Mouse (Mus musculus): ENCODE data around the gene Cab39l. TPM values are rescaled to one million over a fixed set of nuclear protein-coding genes. Genes with fewer than 3 reads are reported as not detected.
A peak's percentile ranks its signal among the peaks of the same experiment; 100 is the strongest.

Cab39l gene
- polyA plus RNA-seq, 1 experiment: 2.9 TPM

- no peak overlapping the region for H3K4me3 ChIP-seq (ENCODE audit: low read depth, low read length)
- H3K27me3 ChIP-seq (ENCODE audit: control insufficient read depth, insufficient read depth, low read length): no peaks in the 10 kb centered on the region
- 80% methylated on average over 8 of the region's 8 CpGs for WGBS
- no peaks in the 10 kb centered on the region for H3K4me1 ChIP-seq (ENCODE audit: control insufficient read depth, insufficient read depth, insufficient read length, low read length)
- TF ChIP-seq POLR2A (IDR thresholded peaks at IDR 0.05; ENCODE audit: low read depth, low read length) (no peak), CTCF (IDR thresholded peaks at IDR 0.05; ENCODE audit: extremely low read depth, insufficient read length, insufficient replicate concordance, low read depth, low read length) (no peak)
- H3K36me3 ChIP-seq (ENCODE audit: control insufficient read depth, insufficient read depth, low read length): peaks cover 31% of the 10 kb centered on the region
- no peak overlapping the region for H3K27ac ChIP-seq (ENCODE audit: insufficient read depth, low read depth, low read length)
These were observed 151.1 kb downstream of the Cab39l start for GRCm38 (mm10) chr14:59591901-59592300.

GRCm38 (mm10) chr14:59592593-59592992 is 151.8 kb downstream of the Cab39l start:
- H3K4me1 ChIP-seq (ENCODE audit: control insufficient read depth, insufficient read depth, insufficient read length, low read length): no peaks in the 10 kb centered on the region; the same call in 1 of the 2 replicates
- H3K27ac ChIP-seq (ENCODE audit: insufficient read depth, low read depth, low read length): no peak overlapping the region
- no peak overlapping the region for H3K4me3 ChIP-seq (ENCODE audit: low read depth, low read length)
- H3K36me3 ChIP-seq (ENCODE audit: control insufficient read depth, insufficient read depth, low read length): peaks cover 30% of the 10 kb centered on the region
- TF ChIP-seq CTCF (IDR thresholded peaks at IDR 0.05; ENCODE audit: extremely low read depth, insufficient read length, insufficient replicate concordance, low read depth, low read length) (no peak), POLR2A (IDR thresholded peaks at IDR 0.05; ENCODE audit: low read depth, low read length) (no peak)
- WGBS: 95% methylated on average over 3 of the region's 3 CpGs
- H3K27me3 ChIP-seq (ENCODE audit: control insufficient read depth, insufficient read depth, low read length): no peaks in the 10 kb centered on the region

DNA sequence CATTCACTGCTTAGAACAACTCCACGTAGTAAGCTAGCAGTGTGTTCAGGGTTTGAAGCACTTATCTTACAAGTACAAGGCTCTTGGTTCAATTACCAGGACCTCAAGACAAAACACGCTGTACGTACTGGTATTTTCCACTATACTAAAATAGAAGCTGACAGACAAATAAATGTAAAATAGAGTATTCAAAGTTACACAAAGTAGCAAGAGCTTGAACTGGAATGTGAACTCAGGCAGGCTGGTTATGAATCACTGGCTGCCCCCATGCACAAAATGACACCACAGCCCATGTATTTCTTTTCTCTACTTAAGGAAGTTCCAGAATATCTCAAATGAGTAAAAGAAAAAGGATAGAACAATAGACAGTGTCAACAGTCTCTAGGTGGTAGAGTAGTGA is 154.2 kb downstream of the Cab39l start:
- H3K27me3 ChIP-seq (ENCODE audit: control insufficient read depth, insufficient read depth, low read length): no peaks in the 10 kb centered on the region
- H3K4me1 ChIP-seq (ENCODE audit: control insufficient read depth, insufficient read depth, insufficient read length, low read length): no peaks in the 10 kb centered on the region; the same call in 1 of the 2 replicates
- H3K4me3 ChIP-seq (ENCODE audit: low read depth, low read length): no peak overlapping the region
- no peak overlapping the region for H3K27ac ChIP-seq (ENCODE audit: insufficient read depth, low read depth, low read length)
- TF ChIP-seq CTCF (IDR thresholded peaks at IDR 0.05; ENCODE audit: extremely low read depth, insufficient read length, insufficient replicate concordance, low read depth, low read length): no peak
- peaks cover 11% of the 10 kb centered on the region for H3K36me3 ChIP-seq (ENCODE audit: control insufficient read depth, insufficient read depth, low read length)
- WGBS: 91% methylated on average over 3 of the region's 3 CpGs

- WGBS: under 1% methylated on average over 48 of the region's 48 CpGs
These were observed 156.9 kb downstream of the Cab39l start, which contains the start of gene Cdadc1 for GRCm38 (mm10) chr14:59597398-59598259. Gene Cdadc1 (minus strand): TSS chr14:59597959.

DNA sequence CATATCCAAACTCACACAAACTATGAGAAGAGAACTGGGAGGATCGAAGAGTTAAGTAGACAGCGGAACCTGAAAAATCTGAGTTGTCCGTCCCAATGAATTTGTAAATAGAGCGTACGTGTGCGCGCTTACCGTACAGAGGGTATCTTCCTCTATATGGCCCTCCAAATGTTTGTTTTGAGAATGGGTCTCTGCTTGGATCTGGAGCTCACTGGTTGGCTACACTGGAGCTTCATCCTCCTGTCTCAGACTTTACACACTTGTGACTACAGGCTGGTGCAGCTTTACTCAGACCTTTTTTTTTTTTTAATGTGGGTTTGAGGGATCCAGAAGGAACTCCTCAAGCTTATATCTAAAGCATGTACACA is 157.5 kb downstream of the Cab39l start:
- WGBS: 3% methylated on average over 8 of the region's 8 CpGs
- H3K27ac ChIP-seq (ENCODE audit: insufficient read depth, low read depth, low read length): peak overlapping the region; percentile 66
- peaks cover 3% of the 10 kb centered on the region for H3K4me1 ChIP-seq (ENCODE audit: control insufficient read depth, insufficient read depth, insufficient read length, low read length)
- H3K27me3 ChIP-seq (ENCODE audit: control insufficient read depth, insufficient read depth, low read length): no peaks in the 10 kb centered on the region
- peaks cover 5% of the 10 kb centered on the region for H3K36me3 ChIP-seq (ENCODE audit: control insufficient read depth, insufficient read depth, low read length)
- peak overlapping the region; percentile 80 for H3K4me3 ChIP-seq (ENCODE audit: low read depth, low read length)
- no peak for TF ChIP-seq POLR2A (IDR thresholded peaks at IDR 0.05; ENCODE audit: low read depth, low read length)
- no peak for TF ChIP-seq CTCF (IDR thresholded peaks at IDR 0.05; ENCODE audit: extremely low read depth, insufficient read length, insufficient replicate concordance, low read depth, low read length)

More at GRCm38 (mm10) chr14:59597398-59598259, 156.9 kb downstream of the Cab39l start, which contains the start of gene Cdadc1:
- TF ChIP-seq POLR2A (IDR thresholded peaks at IDR 0.05; ENCODE audit: low read depth, low read length): peak; percentile 73
- TF ChIP-seq CTCF (IDR thresholded peaks at IDR 0.05; ENCODE audit: extremely low read depth, insufficient read length, insufficient replicate concordance, low read depth, low read length): no peak
- Histone ChIP-seq H3K4me1 (ENCODE audit: control insufficient read depth, insufficient read depth, insufficient read length, low read length) (peaks cover 3% of the 10 kb centered on the region), H3K27me3 (ENCODE audit: control insufficient read depth, insufficient read depth, low read length) (no peaks in the 10 kb centered on the region), H3K36me3 (ENCODE audit: control insufficient read depth, insufficient read depth, low read length) (peaks cover 5% of the 10 kb centered on the region), H3K27ac (ENCODE audit: insufficient read depth, low read depth, low read length) (peak within 1 kb of the TSS; percentile 66), H3K4me3 (ENCODE audit: low read depth, low read length) (peak within 1 kb of the TSS; percentile 80)

GRCm38 (mm10) chr14:59604002-59604645 is 163.4 kb downstream of the Cab39l start:
- no peak for TF ChIP-seq CTCF (IDR thresholded peaks at IDR 0.05; ENCODE audit: extremely low read depth, insufficient read length, insufficient replicate concordance, low read depth, low read length)
- TF ChIP-seq POLR2A (IDR thresholded peaks at IDR 0.05; ENCODE audit: low read depth, low read length): no peak

More at GRCm38 (mm10) chr14:59604002-59604645, 163.4 kb downstream of the Cab39l start:
- WGBS: 61% methylated on average over 5 of the region's 5 CpGs
- H3K4me3 ChIP-seq (ENCODE audit: low read depth, low read length): no peak overlapping the region
- H3K27me3 ChIP-seq (ENCODE audit: control insufficient read depth, insufficient read depth, low read length): no peaks in the 10 kb centered on the region
- H3K27ac ChIP-seq (ENCODE audit: insufficient read depth, low read depth, low read length): no peak overlapping the region
- H3K36me3 ChIP-seq (ENCODE audit: control insufficient read depth, insufficient read depth, low read length): no peaks in the 10 kb centered on the region
- H3K4me1 ChIP-seq (ENCODE audit: control insufficient read depth, insufficient read depth, insufficient read length, low read length): peaks cover 3% of the 10 kb centered on the region; the same call in 1 of the 2 replicates
